Mouse (Mus musculus) cerebellum, adult 2 months (tissue): ENCODE data around the gene Acat3.

Experiments
- CTCF ChIP-seq: fragments of 200-500 bp; IDR thresholded peaks from 2 replicates; pipeline ENCODE4 v1.5.1; 2011; ENCODE audit warnings: low read depth, mild to moderate bottlenecking, control low read depth, low read length, moderate library complexity, borderline replicate concordance; ENCODE audit not compliant: insufficient read depth
- POLR2A ChIP-seq: fragments of 200-500 bp; IDR thresholded peaks from 2 replicates; pipeline ENCODE4 v1.6.1; 2011; ENCODE audit warnings: low read length, control low read depth, borderline replicate concordance; ENCODE audit not compliant: insufficient read depth

- no peak for TF ChIP-seq CTCF
- no peak for TF ChIP-seq POLR2A
Observed at GRCm38 (mm10) chr17:12967173-12967572, 26.8 kb upstream of the Acat3 start.
